Mouse (Mus musculus) stomach, embryonic 16.5 days (tissue): Measurements from ENCODE around the gene Gm20390. TPM values are rescaled to one million over a fixed set of nuclear protein-coding genes. Genes with fewer than 3 reads are reported as not detected.
A peak's percentile ranks its signal among the peaks of the same experiment; 100 is the strongest.

ENCODE experiments used
- ATAC-seq: fragments of 200-750 bp; cut with Nextera tagmentation; 2 replicates; pipeline ENCODE4 v1.8.0; 2017; ENCODE audit warnings: moderate number of reproducible peaks, moderate TSS enrichment; ENCODE audit not compliant: insufficient read depth, low FRiP score
- H3K27ac ChIP-seq: fragments of 300-500 bp; sonication (generic); 2 replicates; pipeline ENCODE4 v1.5.1; 2014; ENCODE audit warnings: low read length
- H3K27me3 ChIP-seq: fragments of 300-500 bp; sonication (generic); 2 replicates; pipeline ENCODE4 v1.6.1; 2014; ENCODE audit warnings: low read length, control low read depth, mixed read lengths; ENCODE audit not compliant: control insufficient read depth, insufficient read depth
- H3K36me3 ChIP-seq: fragments of 300-500 bp; sonication (generic); 2 replicates; pipeline ENCODE4 v1.6.1; 2014; ENCODE audit warnings: low read length; ENCODE audit not compliant: control insufficient read depth, insufficient read depth
- H3K4me1 ChIP-seq: fragments of 300-500 bp; sonication (generic); 2 replicates; pipeline ENCODE4 v1.6.1; 2014; ENCODE audit warnings: low read length, control low read depth, mixed read lengths; ENCODE audit not compliant: control insufficient read depth, insufficient read depth
- H3K4me2 ChIP-seq: fragments of 300-500 bp; sonication (generic); 2 replicates; pipeline ENCODE4 v1.6.1; 2014; ENCODE audit warnings: low read depth, low read length, mixed read lengths
- H3K4me3 ChIP-seq: fragments of 300-500 bp; sonication (generic); replicated peaks from 2 replicates; pipeline ENCODE4 v1.5.1; 2014; ENCODE audit warnings: mild to moderate bottlenecking, low read length
- H3K9ac ChIP-seq: fragments of 300-500 bp; sonication (generic); 2 replicates; pipeline ENCODE4 v1.6.1; 2014; ENCODE audit warnings: low read length
- H3K9me3 ChIP-seq: fragments of 300-500 bp; sonication (generic); replicated peaks from 2 replicates; pipeline ENCODE4 v1.6.1; 2016; ENCODE audit warnings: low read length, control low read depth; ENCODE audit not compliant: control insufficient read depth
- WGBS: fragments of 180-500 bp; shearing (Covaris S2); extraction: QIAGEN DNeasy Blood & Tissue Kit; methylation state at CpG from one replicate; pipeline ENCODE4 v1.1.7; 2014; 5-methylcytosine and 5-hydroxymethylcytosine counted together
- polyA plus RNA-seq: library from polyadenylated mRNA; unstranded; fragments of >200 nt; fragmentation: Nextera tagmentation; extraction: Ambion mirVana; gene quantifications from 2 replicates; pipeline ENCODE4 v1.2.1, GENCODE M21; 2015

Gm20390 gene
- polyA plus RNA-seq: 296 and 325 TPM in 2 replicates

DNA sequence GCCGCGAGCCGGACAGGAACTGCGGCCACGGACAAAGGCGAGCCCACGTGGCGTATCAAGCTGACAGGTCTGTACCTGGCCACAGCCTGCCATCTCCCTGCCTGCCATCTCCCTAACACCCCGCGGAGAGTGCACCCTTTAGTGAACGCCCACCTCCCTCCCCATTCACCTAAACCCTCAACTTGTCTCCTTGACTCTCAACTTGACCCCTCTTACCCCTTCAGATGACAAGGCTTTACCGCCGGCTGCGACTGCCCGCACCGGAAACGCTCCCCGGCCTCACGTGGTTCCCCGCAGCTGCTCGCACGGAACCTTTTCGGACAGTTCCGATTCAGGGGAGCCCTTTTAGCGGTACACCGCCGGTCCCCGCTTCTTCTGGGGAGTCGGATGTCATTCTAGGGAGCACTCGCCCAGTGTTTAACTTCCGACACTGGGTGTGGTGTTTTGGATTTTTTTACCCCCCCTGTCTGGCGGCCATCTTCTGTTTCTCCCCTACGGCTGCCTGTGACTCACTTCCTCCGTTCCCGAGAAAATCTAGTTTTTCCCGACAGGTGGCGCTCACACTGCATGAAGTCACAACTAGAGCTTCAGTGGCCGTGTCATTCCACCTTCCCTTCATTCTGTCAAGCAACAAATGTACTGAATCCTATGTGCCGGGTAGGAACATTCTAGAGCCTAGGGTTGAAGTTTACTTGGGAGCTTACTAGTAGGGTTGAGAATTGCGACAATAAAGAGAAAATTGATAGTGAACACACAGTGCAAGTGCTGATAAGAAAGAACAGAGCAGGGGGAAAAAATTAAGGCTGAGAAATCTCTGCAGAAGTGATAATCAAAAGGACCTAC, at the start of gene Gm20390, which contains the start of gene Nme1:
Gm20390 (minus strand) TSS at position 289 of the 843 bp plus-strand sequence.
Nme1 (minus strand) TSS at position 517 of the 843 bp plus-strand sequence.
- Histone ChIP-seq H3K4me2 (peak within 1 kb of the TSS; percentile 84), H3K4me3 (peak within 1 kb of the TSS; percentile 69), H3K4me1 (peaks cover 6% of the 10 kb centered on the region), H3K27ac (peak within 1 kb of the TSS; percentile 58), H3K9me3 (no peaks in the 10 kb centered on the region), H3K9ac (peak within 1 kb of the TSS; percentile 81), H3K36me3 (peaks cover 7% of the 10 kb centered on the region; the same call in 1 of the 2 replicates), H3K27me3 (no peaks in the 10 kb centered on the region)
- WGBS: under 1% methylated on average over 40 of the region's 40 CpGs
- ATAC-seq: peak; percentile 97

- Histone ChIP-seq H3K9ac (no peak overlapping the region), H3K27me3 (no peaks in the 10 kb centered on the region), H3K4me1 (peaks cover 4% of the 10 kb centered on the region), H3K9me3 (no peaks in the 10 kb centered on the region), H3K27ac (no peak overlapping the region), H3K4me3 (no peak overlapping the region), H3K4me2 (no peak overlapping the region), H3K36me3 (no peaks in the 10 kb centered on the region)
- no peak for ATAC-seq
- 91% methylated on average over 2 of the region's 2 CpGs for WGBS
These were observed 35.3 kb upstream of the Gm20390 start for GRCm38 (mm10) chr11:94003346-94003745.

DNA sequence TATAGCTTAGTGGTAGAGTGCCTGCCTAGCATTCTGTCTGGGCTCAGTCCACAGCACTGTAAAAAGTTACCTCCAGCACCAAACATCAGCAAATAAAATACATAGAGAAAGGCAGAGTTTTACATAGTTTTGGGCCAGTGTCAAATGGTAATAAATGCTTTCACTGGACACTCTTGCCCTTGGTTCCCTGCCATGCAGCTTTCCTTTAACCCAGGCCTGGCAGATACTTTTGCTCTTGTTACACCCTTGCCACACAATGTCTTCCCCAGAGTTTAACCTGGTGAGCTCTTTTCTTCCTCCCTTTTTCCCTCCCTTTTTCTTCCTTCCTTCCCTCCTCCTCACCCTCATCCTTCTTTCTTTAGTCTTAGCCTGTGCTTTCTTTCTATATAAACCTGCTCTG, 31.2 kb upstream of the Gm20390 start:
- H3K9ac ChIP-seq: no peak overlapping the region
- no peak overlapping the region for H3K4me2 ChIP-seq
- peaks cover 17% of the 10 kb centered on the region for H3K4me1 ChIP-seq
- H3K27me3 ChIP-seq: no peaks in the 10 kb centered on the region
- no peaks in the 10 kb centered on the region for H3K36me3 ChIP-seq
- H3K9me3 ChIP-seq: no peaks in the 10 kb centered on the region
- no peak overlapping the region for H3K27ac ChIP-seq
- no peak overlapping the region for H3K4me3 ChIP-seq
- no peak for ATAC-seq

GRCm38 (mm10) chr11:93997141-93997775, 29.2 kb upstream of the Gm20390 start:
- H3K9me3 ChIP-seq: no peaks in the 10 kb centered on the region
- H3K4me1 ChIP-seq: peaks cover 17% of the 10 kb centered on the region
- H3K27me3 ChIP-seq: no peaks in the 10 kb centered on the region
- WGBS: 26% methylated on average over 13 of the region's 13 CpGs
- no peak for ATAC-seq
- 0 out of 2 replicates have a peak overlapping the region, but pooled peaks have one; percentile 33 for H3K27ac ChIP-seq
- H3K4me2 ChIP-seq: peak overlapping the region; percentile 79
- H3K36me3 ChIP-seq: no peaks in the 10 kb centered on the region
- H3K4me3 ChIP-seq: peak overlapping the region; percentile 95
- peak overlapping the region; percentile 98 for H3K9ac ChIP-seq

- peak; percentile 8; the same call in 1 of the 2 replicates for ATAC-seq
- peak overlapping the region; percentile 98 for H3K27ac ChIP-seq
- H3K4me2 ChIP-seq: peak overlapping the region; percentile 79
- peak overlapping the region; percentile 95 for H3K4me3 ChIP-seq
- H3K4me1 ChIP-seq: peaks cover 17% of the 10 kb centered on the region
- WGBS: under 1% methylated on average over 56 of the region's 58 CpGs
- H3K27me3 ChIP-seq: no peaks in the 10 kb centered on the region
- no peaks in the 10 kb centered on the region for H3K36me3 ChIP-seq
- H3K9ac ChIP-seq: peak overlapping the region; percentile 98
- no peaks in the 10 kb centered on the region for H3K9me3 ChIP-seq
These were observed 28.4 kb upstream of the Gm20390 start for GRCm38 (mm10) chr11:93996306-93997140.

GRCm38 (mm10) chr11:93995720-93996305, 27.7 kb upstream of the Gm20390 start, which contains the start of gene Spag9:
TSS of gene Spag9 (plus strand) at chr11:93996091.
- WGBS: under 1% methylated on average over 55 of the region's 70 CpGs
- no peaks in the 10 kb centered on the region for H3K9me3 ChIP-seq
- H3K36me3 ChIP-seq: no peaks in the 10 kb centered on the region
- peak within 1 kb of the TSS; percentile 98 for H3K9ac ChIP-seq
- H3K4me1 ChIP-seq: peaks cover 17% of the 10 kb centered on the region
- H3K27me3 ChIP-seq: no peaks in the 10 kb centered on the region
- H3K4me3 ChIP-seq: peak within 1 kb of the TSS; percentile 95
- ATAC-seq: peak; percentile 93
- peak within 1 kb of the TSS; percentile 100 for H3K27ac ChIP-seq
- H3K4me2 ChIP-seq: peak within 1 kb of the TSS; percentile 79

GRCm38 (mm10) chr11:93995111-93995719, 27.1 kb upstream of the Gm20390 start:
- H3K4me1 ChIP-seq: peaks cover 17% of the 10 kb centered on the region
- no peaks in the 10 kb centered on the region for H3K36me3 ChIP-seq
- H3K27ac ChIP-seq: peak overlapping the region; percentile 100
- peak; percentile 76 for ATAC-seq
- peak overlapping the region; percentile 98 for H3K9ac ChIP-seq
- peak overlapping the region; percentile 95 for H3K4me3 ChIP-seq
- H3K4me2 ChIP-seq: peak overlapping the region; percentile 76
- WGBS: 3% methylated on average over 15 of the region's 15 CpGs
- H3K27me3 ChIP-seq: no peaks in the 10 kb centered on the region
- H3K9me3 ChIP-seq: no peaks in the 10 kb centered on the region

DNA sequence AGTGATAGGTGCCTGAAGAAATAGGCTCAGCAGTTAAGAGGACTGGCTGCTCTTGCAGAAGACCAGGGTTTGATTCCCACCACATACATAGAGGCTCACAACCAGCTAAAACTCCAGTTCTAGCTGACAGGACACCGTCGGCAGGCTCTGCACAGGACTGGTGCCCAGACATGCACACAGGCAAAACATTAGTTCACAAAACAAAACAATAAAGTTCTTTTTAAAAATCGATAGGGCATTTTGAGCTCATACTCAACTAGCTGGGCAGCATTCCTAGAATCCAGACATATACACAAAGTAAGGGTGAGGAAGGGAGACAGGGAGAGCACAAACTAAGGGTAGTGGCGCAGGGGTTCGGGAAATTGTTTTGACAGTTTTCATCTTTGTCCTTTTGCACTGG, 26.4 kb upstream of the Gm20390 start:
- 45% methylated on average over 5 of the region's 5 CpGs for WGBS
- Histone ChIP-seq H3K4me1 (peaks cover 17% of the 10 kb centered on the region), H3K4me2 (peak overlapping the region; percentile 76), H3K27me3 (no peaks in the 10 kb centered on the region), H3K36me3 (no peaks in the 10 kb centered on the region), H3K27ac (peak overlapping the region; percentile 100), H3K9me3 (no peaks in the 10 kb centered on the region), H3K9ac (peak overlapping the region; percentile 98), H3K4me3 (peak overlapping the region; percentile 95)
- no peak for ATAC-seq
